Mouse (Mus musculus) right cerebral cortex, adult 18-20 months (tissue): Measurements from ENCODE around the gene Rgl1.

Experiments used
- DNase-seq: peaks from one replicate; pipeline ENCODE4 v3.0.0; 2022; ENCODE audit warnings: mixed read lengths

Rgl1 gene

DNA sequence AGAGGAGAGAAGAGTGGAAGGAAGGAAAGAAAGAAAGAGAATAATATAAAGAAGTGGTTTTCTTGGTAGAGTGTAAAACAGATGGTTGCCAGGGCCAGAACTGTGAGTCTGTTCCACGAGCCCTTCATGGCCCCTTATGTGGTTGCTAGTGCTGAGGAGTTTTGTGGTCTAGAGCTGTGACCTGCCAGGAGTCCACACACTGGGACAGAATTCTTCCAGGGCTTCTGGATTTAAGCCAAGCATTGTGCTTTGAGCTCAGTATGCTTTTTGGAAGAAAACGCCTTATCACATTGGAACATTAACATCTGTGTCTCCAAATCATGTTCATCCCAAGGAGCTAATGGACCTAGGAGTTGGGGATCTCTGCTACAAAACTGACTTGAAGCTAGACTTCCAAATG is 269.3 kb downstream of the Rgl1 start:
- DNase-seq, result no peak

DNA sequence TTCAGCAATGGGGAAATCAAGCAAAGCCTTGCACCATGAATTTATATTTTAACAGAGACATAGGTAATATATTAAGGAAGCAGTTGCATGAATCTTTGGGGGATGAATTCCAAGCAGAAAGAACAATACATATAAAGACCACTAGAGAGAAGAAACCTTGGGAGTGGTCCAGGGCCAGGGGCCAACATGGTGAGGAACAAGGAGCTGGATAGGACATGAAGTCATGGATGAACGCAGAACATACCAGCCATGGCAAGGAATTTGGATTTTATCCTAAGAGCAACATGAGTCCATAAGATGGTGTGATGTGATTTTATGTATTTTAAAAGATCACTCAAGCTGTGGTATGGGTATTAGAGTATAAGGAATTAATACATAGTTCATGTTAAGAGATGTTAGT is 273.9 kb downstream of the Rgl1 start:
- no peak for DNase-seq

DNA sequence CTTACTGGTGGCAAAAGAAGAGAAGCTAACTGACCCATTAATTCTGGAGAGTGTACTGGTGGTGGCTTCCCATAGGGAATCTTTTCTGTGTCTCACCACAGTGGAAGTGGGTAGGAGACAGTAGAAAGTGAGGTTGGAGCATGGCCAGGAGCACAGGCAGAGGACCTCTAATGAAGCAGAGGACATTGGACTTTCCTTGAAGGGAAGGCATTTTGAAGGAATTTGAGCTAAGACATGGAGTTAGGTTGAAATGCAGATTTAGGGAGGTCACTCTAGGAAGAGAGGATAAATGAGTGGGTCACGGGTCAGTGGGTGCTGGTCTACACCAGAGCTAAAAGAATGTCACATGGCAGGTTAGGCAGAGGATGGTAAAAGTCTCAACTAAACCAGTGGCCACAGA is 275.3 kb downstream of the Rgl1 start:
- DNase-seq, result no peak

DNA sequence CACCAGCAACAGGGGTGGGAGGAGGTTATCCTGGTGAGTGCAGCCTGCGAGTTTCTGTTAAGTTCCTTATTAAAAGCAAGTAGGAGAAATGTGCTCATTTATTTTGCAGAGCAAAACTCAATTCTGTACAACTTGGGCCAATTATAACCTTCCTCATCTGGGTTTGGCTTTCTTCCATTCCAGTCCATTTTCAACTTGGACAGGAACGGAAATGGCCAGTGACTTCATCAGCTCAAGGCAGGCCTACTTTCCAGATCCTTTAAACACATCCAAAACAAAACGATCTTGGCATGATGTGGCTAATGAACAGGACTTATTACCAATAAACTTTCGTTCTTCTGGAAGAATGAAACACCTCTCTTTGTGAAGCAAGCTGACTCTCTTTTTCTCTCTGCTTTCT is 290.0 kb downstream of the Rgl1 start:
- no peak for DNase-seq

DNA sequence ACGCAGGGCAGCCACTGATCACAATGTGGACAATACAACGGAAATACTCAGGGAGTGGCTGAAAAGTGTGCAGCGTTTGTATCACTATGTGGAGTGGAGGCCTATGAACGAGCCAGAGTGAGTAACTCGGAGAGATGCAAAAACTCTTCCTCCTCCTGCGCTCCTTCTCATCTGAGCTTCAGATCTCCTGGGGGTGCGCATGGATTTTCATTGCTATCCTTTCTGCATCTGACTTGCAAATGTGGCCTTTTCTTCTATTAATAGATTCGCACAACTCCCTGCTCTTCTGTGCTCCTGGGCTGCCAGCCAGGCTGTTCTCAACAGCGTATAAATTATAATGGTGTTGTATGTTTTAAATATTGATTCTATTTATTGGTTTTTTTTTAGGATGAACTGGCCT is 297.7 kb downstream of the Rgl1 start:
- peak; percentile 49 for DNase-seq
